10 mouse cellular contexts compared by ENCODE assay signal in the genomic region with DNA sequence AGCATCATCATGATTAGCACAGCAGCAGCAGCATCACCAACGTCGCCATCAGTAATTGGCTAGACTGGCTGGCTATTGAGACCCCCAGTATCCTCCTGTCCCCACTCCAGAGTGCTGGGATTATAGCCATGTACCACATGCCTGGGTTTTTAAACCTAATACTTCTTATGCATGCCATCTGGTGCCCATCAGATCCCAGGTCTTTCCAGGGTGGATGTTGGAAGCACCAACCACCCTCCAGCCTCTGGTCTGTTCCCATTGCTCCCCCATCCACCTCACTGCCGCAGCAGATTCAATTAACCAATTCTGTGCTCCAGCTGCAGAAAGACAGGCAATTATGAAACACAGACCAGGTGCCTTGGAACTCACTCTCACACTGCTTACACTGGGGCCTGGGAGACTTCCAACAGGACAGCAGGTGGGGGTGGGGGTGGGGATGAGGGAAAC. TPM values are rescaled to one million over a fixed set of nuclear protein-coding genes. Genes with fewer than 3 reads are reported as not detected.
DNase-seq lines count a peak whose midpoint lies in the region; ATAC-seq lines count a peak whose summit lies in the region.
"Had no signal": no experiment of that assay in that cellular context is flagged by ENCODE, and none has a peak within 500 bp of the region (broad histone marks: within the 10 kb centered on the region; RNA-seq: fewer than 3 reads in every experiment).

No protein-coding gene starts in this region.

- no peaks in the 10 kb centered on the region for H3K9me3 ChIP-seq in hindbrain, embryonic 14.5 days (ENCODE audit: control insufficient read depth, low read length)
- no peaks in the 10 kb centered on the region for H3K9me3 ChIP-seq in neural tube, embryonic 13.5 days

- no peak overlapping the region for H3K4me2 ChIP-seq in hindbrain, embryonic 14.5 days (replicated peaks)
- H3K4me2 ChIP-seq in neural tube, embryonic 13.5 days, result no peak overlapping the region

- H3K36me3 ChIP-seq in hindbrain, embryonic 14.5 days (replicated peaks; ENCODE audit: control insufficient read depth, insufficient read depth), result no peaks in the 10 kb centered on the region
- no peaks in the 10 kb centered on the region for H3K36me3 ChIP-seq in neural tube, embryonic 13.5 days

- H3K4me1 ChIP-seq in hindbrain, embryonic 14.5 days (replicated peaks; ENCODE audit: control insufficient read depth, insufficient read depth, low read length), result peaks cover 7% of the 10 kb centered on the region; the same call in 1 of the 2 replicates
- H3K4me1 ChIP-seq in neural tube, embryonic 13.5 days (replicated peaks), result peaks cover 18% of the 10 kb centered on the region; the same call in 1 of the 2 replicates

- 48% methylated on average over 3 of the region's 3 CpGs for WGBS in hindbrain, embryonic 14.5 days
- WGBS in neural tube, embryonic 13.5 days, result 55% methylated on average over 3 of the region's 3 CpGs

- peak; percentile 55 for DNase-seq in left cerebral cortex, postnatal 4 days
- DNase-seq in left cerebral cortex, postnatal 10 days (ENCODE audit: extremely low spot score in 1 of 2, low spot score in 2 of 2), result no peak
- peak; percentile 61 to 72 for DNase-seq in cerebellum, postnatal 10 days
- peak; percentile 27 for DNase-seq in hindbrain, embryonic 14.5 days (ENCODE audit: low spot score)
- DNase-seq in left cerebral cortex, postnatal 25 days (ENCODE audit: low spot score in 2 of 2), result no peak
- no peak for DNase-seq in spleen, adult 12 weeks (ENCODE audit: low spot score)
- DNase-seq in left cerebral cortex, adult 9 months (ENCODE audit: low spot score in 2 of 2), result no peak
- DNase-seq: thymus, postnatal 36 days had no signal

- no peak overlapping the region for H3K4me3 ChIP-seq in hindbrain, embryonic 14.5 days (replicated peaks; ENCODE audit: low read length)
- no peak overlapping the region for H3K4me3 ChIP-seq in neural tube, embryonic 13.5 days

- ATAC-seq in hindbrain, embryonic 14.5 days (ENCODE audit: low FRiP score), result peak; percentile 68
- ATAC-seq in neural tube, embryonic 13.5 days (ENCODE audit: low read depth), result peak; percentile 64

- H3K27ac ChIP-seq in hindbrain, embryonic 14.5 days, result peak overlapping the region; percentile 51; the same call in 1 of the 2 replicates
- peak overlapping the region; percentile 29; the same call in 1 of the 2 replicates for H3K27ac ChIP-seq in neural tube, embryonic 13.5 days (replicated peaks)
- H3K27ac ChIP-seq: macrophage had no signal

- H3K27me3 ChIP-seq in hindbrain, embryonic 14.5 days (ENCODE audit: control insufficient read depth, insufficient read depth, low read length), result no peaks in the 10 kb centered on the region
- no peaks in the 10 kb centered on the region for H3K27me3 ChIP-seq in neural tube, embryonic 13.5 days

- H3K9ac ChIP-seq in hindbrain, embryonic 14.5 days, result no peak overlapping the region
- no peak overlapping the region for H3K9ac ChIP-seq in neural tube, embryonic 13.5 days

- intact Hi-C loops in left cerebral cortex, postnatal 4 days (cut with DNase I), result no loop called here
- intact Hi-C loops in left cerebral cortex, postnatal 10 days (cut with DNase I), result no loop called here
- intact Hi-C loops in left cerebral cortex, postnatal 25 days (cut with DNase I), result no loop called here

RNA-seq across cellular contexts. Expression of a gene that starts 45.4 kb away (rescaled TPM):
- 10 to 100 TPM; 15.7 to 18.9 TPM for total RNA-seq in left cerebral cortex, postnatal 4 days (2021)
- total RNA-seq in left cerebral cortex, postnatal 10 days (2021), result 10 to 100 TPM; 47.9 to 51.3 TPM
- 18.6 and 22.3 TPM in 2 replicates for polyA plus RNA-seq in hindbrain, embryonic 14.5 days (2014; fragmentation: Nextera tagmentation; extraction: Ambion mirVana)
- polyA plus RNA-seq in neural tube, embryonic 13.5 days (2015; fragmentation: Nextera tagmentation; extraction: Ambion mirVana), result 10.3 and 11.0 TPM in 2 replicates
- total RNA-seq in left cerebral cortex, postnatal 25 days (2021), result 10 to 100 TPM; 61.6 to 73.9 TPM
- polyA plus RNA-seq: macrophage had no signal

Comparison
In these comparisons a context has a peak if more than half of its experiments do, and no peak if none do; other contexts are left out.
1. DNase-seq: peak in left cerebral cortex, postnatal 4 days (single experiment), cerebellum, postnatal 10 days (2 of 2) and hindbrain, embryonic 14.5 days (single experiment); none in left cerebral cortex, postnatal 10 days (0 of 2), left cerebral cortex, postnatal 25 days (0 of 2), spleen, adult 12 weeks (single experiment) and left cerebral cortex, adult 9 months (0 of 2).